Mouse (Mus musculus) midbrain, postnatal 0 days (tissue): ENCODE data around the gene Pcmt1. TPM values are rescaled to one million over a fixed set of nuclear protein-coding genes. Genes with fewer than 3 reads are reported as not detected.

Experiments
- ATAC-seq: fragments of 200-750 bp; cut with Nextera tagmentation; 2 replicates; pipeline ENCODE4 v1.8.0; 2017; ENCODE audit warnings: moderate number of reproducible peaks, mild to moderate bottlenecking, moderate TSS enrichment, moderate library complexity; ENCODE audit not compliant: low FRiP score
- DNase-seq: peaks from one replicate; pipeline ENCODE4 v3.0.0-alpha.2; 2015; ENCODE audit warnings: low spot score
- H3K27ac ChIP-seq: fragments of 300-500 bp; sonication (generic); 2 replicates; pipeline ENCODE4 v1.5.1; 2014; ENCODE audit warnings: low read depth, mild to moderate bottlenecking, low read length, mixed read lengths
- H3K27me3 ChIP-seq: fragments of 300-500 bp; sonication (generic); 2 replicates; pipeline ENCODE4 v1.6.1; 2014; ENCODE audit warnings: low read length, control low read depth, mixed read lengths; ENCODE audit not compliant: insufficient read depth
- H3K36me3 ChIP-seq: fragments of 300-500 bp; sonication (generic); 2 replicates; pipeline ENCODE4 v1.6.1; 2014; ENCODE audit warnings: low read length, control low read depth, mixed read lengths; ENCODE audit not compliant: insufficient read depth
- H3K4me1 ChIP-seq: fragments of 300-500 bp; sonication (generic); 2 replicates; pipeline ENCODE4 v1.6.1; 2014; ENCODE audit warnings: mild to moderate bottlenecking, control low read depth, antibody characterized with exemption, low read length, mixed read lengths; ENCODE audit not compliant: insufficient read depth
- H3K4me2 ChIP-seq: fragments of 300-500 bp; sonication (generic); 2 replicates; pipeline ENCODE4 v1.6.1; 2014; ENCODE audit warnings: low read depth, mild to moderate bottlenecking, low read length, mixed read lengths; ENCODE audit not compliant: poor library complexity, severe bottlenecking
- H3K4me3 ChIP-seq: fragments of 300-500 bp; sonication (generic); 2 replicates; pipeline ENCODE4 v1.5.1; 2014; ENCODE audit warnings: low read depth, mild to moderate bottlenecking, low read length, moderate library complexity
- H3K9ac ChIP-seq: fragments of 300-500 bp; sonication (generic); replicated peaks from 2 replicates; pipeline ENCODE4 v1.6.1; 2014; ENCODE audit warnings: mild to moderate bottlenecking, low read length, moderate library complexity, mixed read lengths; ENCODE audit not compliant: poor library complexity, severe bottlenecking
- H3K9me3 ChIP-seq: fragments of 300-500 bp; sonication (generic); 2 replicates; pipeline ENCODE4 v1.6.1; 2016; ENCODE audit warnings: low read length, control low read depth
- CTCF ChIP-seq: IDR thresholded peaks from 2 replicates; pipeline ENCODE4 v1.5.1; 2016; ENCODE audit warnings: antibody characterized with exemption, mild to moderate bottlenecking
- WGBS: fragments of 180-500 bp; shearing (Covaris S2); extraction: QIAGEN DNeasy Blood & Tissue Kit; methylation state at CpG from one replicate; pipeline ENCODE4 v1.1.7; 2014; 5-methylcytosine and 5-hydroxymethylcytosine counted together
- polyA plus RNA-seq: library from polyadenylated mRNA; unstranded; fragments of >200 nt; fragmentation: Nextera tagmentation; extraction: Ambion mirVana; gene quantifications from 2 replicates; pipeline ENCODE4 v1.2.1, GENCODE M21; 2015
- total RNA-seq: library from RNA; depleted of rRNA; stranded (reverse); fragments of >200 nt; gene quantifications from 2 replicates; pipeline ENCODE4 v1.2.3, GENCODE M21; 2014

Pcmt1 gene
- total and polyA plus RNA-seq, 2 experiments from 2014 or later = 70.6 to 179 TPM

- DNase-seq = no peak
- H3K9me3 ChIP-seq = no peaks in the 10 kb centered on the region
- H3K27me3 ChIP-seq = no peaks in the 10 kb centered on the region
- WGBS = 5% methylated on average over 8 of the region's 8 CpGs
- ATAC-seq = no peak
- no peak for TF ChIP-seq CTCF
- H3K4me2 ChIP-seq = peak overlapping the region; percentile 91
- H3K9ac ChIP-seq = peak overlapping the region; percentile 82
- peaks cover 13% of the 10 kb centered on the region for H3K4me1 ChIP-seq
- no peaks in the 10 kb centered on the region for H3K36me3 ChIP-seq
- H3K4me3 ChIP-seq = peak overlapping the region; percentile 91
- H3K27ac ChIP-seq = no peak overlapping the region
These were observed 90.1 kb downstream of the Pcmt1 start for GRCm38 (mm10) chr10:7590792-7591191.

GRCm38 (mm10) chr10:7590234-7590689, 90.7 kb downstream of the Pcmt1 start:
- H3K4me3 ChIP-seq = peak overlapping the region; percentile 91
- H3K9me3 ChIP-seq = no peaks in the 10 kb centered on the region
- peak overlapping the region; percentile 82 for H3K9ac ChIP-seq
- peaks cover 13% of the 10 kb centered on the region for H3K4me1 ChIP-seq
- peak overlapping the region; percentile 91 for H3K4me2 ChIP-seq
- H3K36me3 ChIP-seq = no peaks in the 10 kb centered on the region
- no peak for TF ChIP-seq CTCF
- ATAC-seq (peak; percentile 81), DNase-seq (no peak)
- H3K27ac ChIP-seq = peak overlapping the region; percentile 79
- WGBS = under 1% methylated on average over 40 of the region's 54 CpGs
- no peaks in the 10 kb centered on the region for H3K27me3 ChIP-seq

GRCm38 (mm10) chr10:7589592-7590233, 91.2 kb downstream of the Pcmt1 start, which contains the start of gene Lrp11:
Gene Lrp11 (plus strand): TSS chr10:7589800.
- peak; percentile 79 for DNase-seq
- under 1% methylated on average over 70 of the region's 76 CpGs for WGBS
- Histone ChIP-seq H3K27ac (peak within 1 kb of the TSS; percentile 79), H3K36me3 (no peaks in the 10 kb centered on the region), H3K9me3 (no peaks in the 10 kb centered on the region), H3K27me3 (no peaks in the 10 kb centered on the region), H3K4me3 (peak within 1 kb of the TSS; percentile 91), H3K9ac (peak within 1 kb of the TSS; percentile 82), H3K4me1 (peaks cover 13% of the 10 kb centered on the region), H3K4me2 (peak within 1 kb of the TSS; percentile 91)
- ATAC-seq = peak; percentile 93
- TF ChIP-seq CTCF = no peak

- H3K9me3 ChIP-seq = no peaks in the 10 kb centered on the region
- no peak overlapping the region for H3K4me3 ChIP-seq
- H3K36me3 ChIP-seq = no peaks in the 10 kb centered on the region
- H3K27me3 ChIP-seq = no peaks in the 10 kb centered on the region
- DNase-seq (no peak), ATAC-seq (no peak)
- H3K9ac ChIP-seq = no peak overlapping the region
- H3K4me1 ChIP-seq = peaks cover 6% of the 10 kb centered on the region
- no peak overlapping the region for H3K4me2 ChIP-seq
- H3K27ac ChIP-seq = no peak overlapping the region
- no peak for TF ChIP-seq CTCF
- 69% methylated on average over 2 of the region's 2 CpGs for WGBS
These were observed 94.2 kb downstream of the Pcmt1 start for GRCm38 (mm10) chr10:7586771-7587170.

- Histone ChIP-seq H3K36me3 (no peaks in the 10 kb centered on the region), H3K9ac (no peak overlapping the region), H3K4me3 (no peak overlapping the region), H3K27me3 (no peaks in the 10 kb centered on the region), H3K4me2 (no peak overlapping the region), H3K27ac (no peak overlapping the region), H3K9me3 (no peaks in the 10 kb centered on the region), H3K4me1 (no peaks in the 10 kb centered on the region)
- no peak for TF ChIP-seq CTCF
- DNase-seq (no peak), ATAC-seq (no peak)
- WGBS = 58% methylated on average over 7 of the region's 7 CpGs
These were observed 97.9 kb downstream of the Pcmt1 start for GRCm38 (mm10) chr10:7582891-7583557.

- H3K4me1 ChIP-seq = no peaks in the 10 kb centered on the region
- no peaks in the 10 kb centered on the region for H3K27me3 ChIP-seq
- no peak overlapping the region for H3K9ac ChIP-seq
- no peak overlapping the region for H3K27ac ChIP-seq
- H3K36me3 ChIP-seq = no peaks in the 10 kb centered on the region
- DNase-seq (peak; percentile 56), ATAC-seq (peak; percentile 73)
- no peak overlapping the region for H3K4me2 ChIP-seq
- no peak overlapping the region for H3K4me3 ChIP-seq
- H3K9me3 ChIP-seq = no peaks in the 10 kb centered on the region
- no peak for TF ChIP-seq CTCF
- WGBS = 41% methylated on average over 11 of the region's 11 CpGs
These were observed 98.6 kb downstream of the Pcmt1 start for GRCm38 (mm10) chr10:7582157-7582890.
